Mouse (Mus musculus): Measurements from ENCODE around the gene Ankdd1a.
A peak's percentile ranks its signal among the peaks of the same experiment; 100 is the strongest.

The Ankdd1a gene

GRCm38 (mm10) chr9:65545635-65546412 lies 25.8 kb upstream of the Ankdd1a start:
- DNase-seq (ENCODE audit: extremely low read depth, low read depth), result peak; percentile 87

- DNase-seq (ENCODE audit: extremely low read depth, low read depth), result peak; percentile 97
These were observed 22.1 kb upstream of the Ankdd1a start for GRCm38 (mm10) chr9:65542111-65542524.

- DNase-seq (ENCODE audit: extremely low read depth, low read depth), result peak; percentile 90
These were observed 21.4 kb upstream of the Ankdd1a start for GRCm38 (mm10) chr9:65541126-65542068.

GRCm38 (mm10) chr9:65539697-65540096 lies 19.7 kb upstream of the Ankdd1a start:
- DNase-seq (ENCODE audit: extremely low read depth, low read depth), result no peak

- no peak for DNase-seq (ENCODE audit: extremely low read depth, low read depth)
These were observed 18.1 kb upstream of the Ankdd1a start for GRCm38 (mm10) chr9:65537901-65538630.

GRCm38 (mm10) chr9:65536491-65536890 lies 16.5 kb upstream of the Ankdd1a start:
- DNase-seq (ENCODE audit: extremely low read depth, low read depth), result no peak

GRCm38 (mm10) chr9:65535789-65536469 lies 15.9 kb upstream of the Ankdd1a start:
- no peak for DNase-seq (ENCODE audit: extremely low read depth, low read depth)

GRCm38 (mm10) chr9:65535191-65535722 lies 15.3 kb upstream of the Ankdd1a start:
- DNase-seq (ENCODE audit: extremely low read depth, low read depth), result no peak

GRCm38 (mm10) chr9:65534111-65534510 lies 14.1 kb upstream of the Ankdd1a start:
- DNase-seq (ENCODE audit: extremely low read depth, low read depth), result no peak

- no peak for DNase-seq (ENCODE audit: extremely low read depth, low read depth)
These were observed 13.0 kb upstream of the Ankdd1a start for GRCm38 (mm10) chr9:65532986-65533385.

- no peak for DNase-seq (ENCODE audit: extremely low read depth, low read depth)
These were observed 11.3 kb upstream of the Ankdd1a start for GRCm38 (mm10) chr9:65531283-65531682.

GRCm38 (mm10) chr9:65529659-65530058 lies 9.7 kb upstream of the Ankdd1a start:
- DNase-seq (ENCODE audit: extremely low read depth, low read depth), result no peak

GRCm38 (mm10) chr9:65528417-65529038 lies 8.5 kb upstream of the Ankdd1a start:
- DNase-seq (ENCODE audit: extremely low read depth, low read depth), result peak; percentile 59

- no peak for DNase-seq (ENCODE audit: extremely low read depth, low read depth)
These were observed 5.6 kb upstream of the Ankdd1a start for GRCm38 (mm10) chr9:65525445-65526195.

GRCm38 (mm10) chr9:65523611-65524364 lies 3.8 kb upstream of the Ankdd1a start:
- DNase-seq (ENCODE audit: extremely low read depth, low read depth), result peak; percentile 48

- DNase-seq (ENCODE audit: extremely low read depth, low read depth), result no peak
These were observed 498 bp upstream of the Ankdd1a start for GRCm38 (mm10) chr9:65520505-65520876.

GRCm38 (mm10) chr9:65514851-65515261 lies 5.1 kb downstream of the Ankdd1a start:
- DNase-seq (ENCODE audit: extremely low read depth, low read depth), result no peak

- DNase-seq (ENCODE audit: extremely low read depth, low read depth), result no peak
These were observed 5.6 kb downstream of the Ankdd1a start for GRCm38 (mm10) chr9:65514431-65514830.

GRCm38 (mm10) chr9:65512520-65512919 lies 7.5 kb downstream of the Ankdd1a start:
- DNase-seq (ENCODE audit: extremely low read depth, low read depth), result no peak

Data from MEL-GATA-1-ER (cell line).